Mouse (Mus musculus) neural tube, embryonic 15.5 days (tissue): ENCODE measurements around the gene Vmn1r90. TPM values are rescaled to one million over a fixed set of nuclear protein-coding genes. Genes with fewer than 3 reads are reported as not detected.
"Not testable (repeated sequence)": the region's sequence is repeated elsewhere in the genome, so short reads cannot be mapped to it uniquely, and the experiment has no call there.

Experiments used
- ATAC-seq: fragments of 200-750 bp; cut with Nextera tagmentation; 2 replicates; pipeline ENCODE4 v1.8.0; 2017; ENCODE audit warnings: mild to moderate bottlenecking, moderate TSS enrichment, moderate library complexity; ENCODE audit not compliant: low FRiP score
- H3K27ac ChIP-seq: fragments of 300-500 bp; sonication (generic); replicated peaks from 2 replicates; pipeline ENCODE4 v1.5.1; 2015; ENCODE audit warnings: mild to moderate bottlenecking, inconsistent platforms
- H3K27me3 ChIP-seq: fragments of 300-500 bp; sonication (generic); replicated peaks from 2 replicates; pipeline ENCODE4 v1.6.1; 2015; ENCODE audit warnings: inconsistent platforms
- H3K36me3 ChIP-seq: fragments of 300-500 bp; sonication (generic); 2 replicates; pipeline ENCODE4 v1.6.1; 2015; ENCODE audit warnings: inconsistent platforms
- H3K4me1 ChIP-seq: fragments of 300-500 bp; sonication (generic); 2 replicates; pipeline ENCODE4 v1.6.1; 2015; ENCODE audit warnings: inconsistent platforms
- H3K4me2 ChIP-seq: fragments of 300-500 bp; sonication (generic); 2 replicates; pipeline ENCODE4 v1.6.1; 2015; ENCODE audit warnings: inconsistent platforms, mild to moderate bottlenecking, moderate library complexity
- H3K4me3 ChIP-seq: fragments of 300-500 bp; sonication (generic); replicated peaks from 2 replicates; pipeline ENCODE4 v1.5.1; 2015; ENCODE audit warnings: mild to moderate bottlenecking, inconsistent platforms
- H3K9ac ChIP-seq: fragments of 300-500 bp; sonication (generic); replicated peaks from 2 replicates; pipeline ENCODE4 v1.6.1; 2015; ENCODE audit warnings: mild to moderate bottlenecking, inconsistent platforms
- H3K9me3 ChIP-seq: fragments of 300-500 bp; sonication (generic); replicated peaks from 2 replicates; pipeline ENCODE4 v1.6.1; 2016; ENCODE audit warnings: inconsistent platforms
- WGBS: fragments of 180-500 bp; shearing (Covaris S2); methylation state at CpG from one replicate; pipeline ENCODE4 v1.1.7; 2015; ENCODE audit warnings: mixed read lengths; 5-methylcytosine and 5-hydroxymethylcytosine counted together
- polyA plus RNA-seq: library from polyadenylated mRNA; unstranded; fragments of >200 nt; fragmentation: Nextera tagmentation; extraction: Ambion mirVana; gene quantifications from 2 replicates; pipeline ENCODE4 v1.2.1, GENCODE M21; 2015

Gene Vmn1r90
- polyA plus RNA-seq = 0.28 and 0.54 TPM in 2 replicates

- Histone ChIP-seq H3K9ac (no peak within 1 kb of the TSS), H3K4me1 (no peaks in the 10 kb centered on the region)
Measured at GRCm38 (mm10) chr7:14563406-14563805, at the start of gene Vmn1r90. Gene Vmn1r90, minus strand, starts transcription at chr7:14563506.

GRCm38 (mm10) chr7:14593009-14593408, 29.7 kb upstream of the Vmn1r90 start:
- not testable (repeated sequence) for H3K4me3 ChIP-seq, H3K9ac ChIP-seq, H3K4me1 ChIP-seq, H3K27me3 ChIP-seq, H3K4me2 ChIP-seq, H3K27ac ChIP-seq, H3K9me3 ChIP-seq, ATAC-seq
- 68% methylated on average over 8 of the region's 8 CpGs for WGBS
- H3K36me3 ChIP-seq = peaks cover 14% of the 10 kb centered on the region

More at GRCm38 (mm10) chr7:14563406-14563805, at the start of gene Vmn1r90:
- Histone ChIP-seq H3K9me3 (0 out of 2 replicates have a peak, but pooled peaks cover 3% of the 10 kb centered on the region), H3K27ac (no peak within 1 kb of the TSS), H3K27me3 (no peaks in the 10 kb centered on the region), H3K4me3 (no peak within 1 kb of the TSS), H3K4me2 (no peak within 1 kb of the TSS), H3K36me3 (no peaks in the 10 kb centered on the region)
- 62% methylated on average over 1 of the region's 1 CpGs for WGBS
- no peak for ATAC-seq

GRCm38 (mm10) chr7:14552284-14552683, 11.0 kb downstream of the Vmn1r90 start:
- no peaks in the 10 kb centered on the region for H3K36me3 ChIP-seq
- H3K27me3 ChIP-seq = no peaks in the 10 kb centered on the region
- no peak overlapping the region for H3K27ac ChIP-seq

GRCm38 (mm10) chr7:14525280-14525679, 38.0 kb downstream of the Vmn1r90 start:
- H3K9ac ChIP-seq = no peak overlapping the region
- ATAC-seq = no peak
- 79% methylated on average over 1 of the region's 1 CpGs for WGBS

More at GRCm38 (mm10) chr7:14552284-14552683, 11.0 kb downstream of the Vmn1r90 start:
- no peak for ATAC-seq
- no peak overlapping the region for H3K9ac ChIP-seq
- no peak overlapping the region for H3K4me2 ChIP-seq
- H3K4me1 ChIP-seq = no peaks in the 10 kb centered on the region
- WGBS = 91% methylated on average over 1 of the region's 1 CpGs
- no peak overlapping the region for H3K4me3 ChIP-seq
- peaks cover 30% of the 10 kb centered on the region for H3K9me3 ChIP-seq

GRCm38 (mm10) chr7:14522636-14523035, 40.7 kb downstream of the Vmn1r90 start:
- no peak for ATAC-seq
- Histone ChIP-seq H3K27me3 (no peaks in the 10 kb centered on the region), H3K4me3 (no peak overlapping the region), H3K9me3 (peaks cover 35% of the 10 kb centered on the region; the same call in 1 of the 2 replicates), H3K4me1 (no peaks in the 10 kb centered on the region), H3K27ac (no peak overlapping the region), H3K36me3 (no peaks in the 10 kb centered on the region), H3K4me2 (no peak overlapping the region), H3K9ac (no peak overlapping the region)
- 83% methylated on average over 1 of the region's 1 CpGs for WGBS

More at GRCm38 (mm10) chr7:14525280-14525679, 38.0 kb downstream of the Vmn1r90 start:
- no peaks in the 10 kb centered on the region for H3K4me1 ChIP-seq
- H3K27me3 ChIP-seq = no peaks in the 10 kb centered on the region
- H3K9me3 ChIP-seq = peaks cover 24% of the 10 kb centered on the region; the same call in 1 of the 2 replicates
- H3K27ac ChIP-seq = no peak overlapping the region
- no peak overlapping the region for H3K4me3 ChIP-seq
- no peaks in the 10 kb centered on the region for H3K36me3 ChIP-seq
- H3K4me2 ChIP-seq = no peak overlapping the region

GRCm38 (mm10) chr7:14518301-14518700, 45.0 kb downstream of the Vmn1r90 start:
- no peak for ATAC-seq
- Histone ChIP-seq H3K27ac (no peak overlapping the region), H3K4me3 (no peak overlapping the region), H3K4me2 (no peak overlapping the region), H3K36me3 (no peaks in the 10 kb centered on the region), H3K4me1 (no peaks in the 10 kb centered on the region), H3K9me3 (peaks cover 35% of the 10 kb centered on the region), H3K9ac (no peak overlapping the region), H3K27me3 (no peaks in the 10 kb centered on the region)
- 71% methylated on average over 3 of the region's 3 CpGs for WGBS

Other genes with a start within 250 kb of the Vmn1r90 start
- not detected in 2 replicates for gene Obox8, start 229.9 kb downstream of the Vmn1r90 start, polyA plus RNA-seq
- gene Sult2a8, start 116.7 kb downstream of the Vmn1r90 start, polyA plus RNA-seq = not detected in 2 replicates
- not detected in 2 replicates for gene Sult2a7, start 69.3 kb downstream of the Vmn1r90 start, polyA plus RNA-seq
- gene Obox7, start 96.0 kb upstream of the Vmn1r90 start, polyA plus RNA-seq = not detected in 2 replicates